Comparison of ENCODE assay signal across 29 mouse cellular contexts in genomic region chr13:43562726-43563125, GRCm38 (mm10). TPM values are rescaled to one million over a fixed set of nuclear protein-coding genes. Genes with fewer than 3 reads are reported as not detected.
"Had no signal": no experiment of that assay in that cellular context is flagged by ENCODE, and none has a peak within 500 bp of the region (broad histone marks: within the 10 kb centered on the region; RNA-seq: fewer than 3 reads in every experiment).

No protein-coding gene starts in this region.

- H3K4me2 ChIP-seq: embryonic facial prominence, embryonic 12.5 days; embryonic facial prominence, embryonic 13.5 days; embryonic facial prominence, embryonic 15.5 days; forebrain, embryonic 12.5 days; forebrain, embryonic 13.5 days; forebrain, embryonic 15.5 days had no signal

- ATAC-seq: forebrain, embryonic 13.5 days; forebrain, embryonic 14.5 days; forebrain, embryonic 15.5 days; forebrain, embryonic 16.5 days; forebrain, postnatal 0 days had no signal

- H3K27me3 ChIP-seq: embryonic facial prominence, embryonic 12.5 days; embryonic facial prominence, embryonic 13.5 days; embryonic facial prominence, embryonic 15.5 days; forebrain, embryonic 15.5 days had no signal

- DNase-seq: cerebellum, adult 8-10 months; cerebellum, adult 9-10 months; cerebellum, adult 9-11 months; cerebellum, postnatal 10 days; cerebellum, postnatal 14 days; cerebellum, postnatal 25 days; cerebellum, postnatal 36 days; embryo, embryonic 11 days; forebrain, postnatal 0 days; gastrocnemius, adult 2 months; gastrocnemius, postnatal 10 days; gastrocnemius, postnatal 14 days; gastrocnemius, postnatal 25 days; gastrocnemius, postnatal 36 days; heart, adult 18-20 months; heart, adult 2 months had no signal

- H3K27ac ChIP-seq: embryonic facial prominence, embryonic 10.5 days; embryonic facial prominence, embryonic 12.5 days; embryonic facial prominence, embryonic 13.5 days; embryonic facial prominence, embryonic 15.5 days; forebrain, embryonic 10.5 days; forebrain, embryonic 12.5 days; forebrain, embryonic 13.5 days; forebrain, embryonic 15.5 days; gastrocnemius, adult 2 months; heart, adult 2 months had no signal

- H3K36me3 ChIP-seq: embryonic facial prominence, embryonic 10.5 days; embryonic facial prominence, embryonic 12.5 days; embryonic facial prominence, embryonic 13.5 days; embryonic facial prominence, embryonic 15.5 days; forebrain, embryonic 10.5 days; forebrain, embryonic 12.5 days; forebrain, embryonic 15.5 days had no signal

- H3K9me3 ChIP-seq: embryonic facial prominence, embryonic 10.5 days; embryonic facial prominence, embryonic 12.5 days; embryonic facial prominence, embryonic 13.5 days; embryonic facial prominence, embryonic 15.5 days; forebrain, embryonic 10.5 days; forebrain, embryonic 12.5 days; forebrain, embryonic 13.5 days; forebrain, embryonic 15.5 days had no signal

- H3K4me3 ChIP-seq: embryonic facial prominence, embryonic 10.5 days; embryonic facial prominence, embryonic 12.5 days; embryonic facial prominence, embryonic 13.5 days; embryonic facial prominence, embryonic 15.5 days; erythroblast, embryonic 14.5 days; forebrain, embryonic 10.5 days; forebrain, embryonic 12.5 days; forebrain, embryonic 13.5 days; forebrain, embryonic 15.5 days; gastrocnemius, adult 2 months; heart, adult 2 months had no signal

- H3K9ac ChIP-seq: embryonic facial prominence, embryonic 12.5 days; embryonic facial prominence, embryonic 13.5 days; embryonic facial prominence, embryonic 15.5 days; forebrain, embryonic 12.5 days; forebrain, embryonic 13.5 days; forebrain, embryonic 15.5 days; forebrain, postnatal 0 days had no signal

RNA-seq across cellular contexts. Expression of gene Rnf182, which starts 52.8 kb away (rescaled TPM):
- total RNA-seq: common myeloid progenitor, adult 5-6 weeks; gastrocnemius, adult 18-20 months; heart, adult 18-20 months had no signal
- polyA plus RNA-seq: erythroblast, embryonic 14.5 days had no signal
